Mouse (Mus musculus) hindbrain, embryonic 14.5 days (tissue): ENCODE measurements around the gene Vmp1. TPM values are rescaled to one million over a fixed set of nuclear protein-coding genes. Genes with fewer than 3 reads are reported as not detected.

Experiments
- ATAC-seq: fragments of 200-750 bp; cut with Nextera tagmentation; 2 replicates; pipeline ENCODE4 v1.8.0; 2017; ENCODE audit warnings: moderate number of reproducible peaks, mild to moderate bottlenecking, moderate TSS enrichment, moderate library complexity; ENCODE audit not compliant: low FRiP score
- DNase-seq: peaks from one replicate; pipeline ENCODE4 v3.0.0-alpha.2; 2015; ENCODE audit warnings: low spot score
- H3K27ac ChIP-seq: fragments of 300-500 bp; sonication (generic); 2 replicates; pipeline ENCODE4 v1.5.1; 2014; ENCODE audit warnings: mild to moderate bottlenecking, moderate library complexity
- H3K27me3 ChIP-seq: fragments of 300-500 bp; sonication (generic); 2 replicates; pipeline ENCODE4 v1.6.1; 2014; ENCODE audit warnings: mild to moderate bottlenecking, low read length, mixed read lengths; ENCODE audit not compliant: control insufficient read depth, insufficient read depth
- H3K36me3 ChIP-seq: fragments of 300-500 bp; sonication (generic); replicated peaks from 2 replicates; pipeline ENCODE4 v1.6.1; 2014; ENCODE audit not compliant: control insufficient read depth, insufficient read depth
- H3K4me1 ChIP-seq: fragments of 300-500 bp; sonication (generic); replicated peaks from 2 replicates; pipeline ENCODE4 v1.6.1; 2014; ENCODE audit warnings: antibody characterized with exemption, low read length, mixed read lengths; ENCODE audit not compliant: control insufficient read depth, insufficient read depth
- H3K4me2 ChIP-seq: fragments of 300-500 bp; sonication (generic); replicated peaks from 2 replicates; pipeline ENCODE4 v1.6.1; 2014; ENCODE audit warnings: mild to moderate bottlenecking, moderate library complexity
- H3K4me3 ChIP-seq: fragments of 300-500 bp; sonication (generic); replicated peaks from 2 replicates; pipeline ENCODE4 v1.5.1; 2014; ENCODE audit warnings: mild to moderate bottlenecking, low read length
- H3K9ac ChIP-seq: fragments of 300-500 bp; sonication (generic); 2 replicates; pipeline ENCODE4 v1.6.1; 2014
- H3K9me3 ChIP-seq: fragments of 300-500 bp; sonication (generic); 2 replicates; pipeline ENCODE4 v1.6.1; 2016; ENCODE audit warnings: low read length; ENCODE audit not compliant: control insufficient read depth
- WGBS: fragments of 180-500 bp; shearing (Covaris S2); extraction: QIAGEN DNeasy Blood & Tissue Kit; methylation state at CpG from one replicate; pipeline ENCODE4 v1.1.7; 2014; 5-methylcytosine and 5-hydroxymethylcytosine counted together
- polyA plus RNA-seq: library from polyadenylated mRNA; unstranded; fragments of >200 nt; fragmentation: Nextera tagmentation; extraction: Ambion mirVana; gene quantifications from 2 replicates; pipeline ENCODE4 v1.2.1, GENCODE M21; 2014

Vmp1 gene
- polyA plus RNA-seq, 1 experiment from 2014 or later = 148 TPM

GRCm38 (mm10) chr11:86580319-86581113 lies 103.1 kb downstream of the Vmp1 start:
- no peaks in the 10 kb centered on the region for H3K27me3 ChIP-seq
- 0 out of 2 replicates have a peak, but pooled peaks cover 3% of the 10 kb centered on the region for H3K4me1 ChIP-seq
- H3K27ac ChIP-seq = no peak overlapping the region
- H3K4me3 ChIP-seq = no peak overlapping the region
- H3K4me2 ChIP-seq = no peak overlapping the region
- DNase-seq (no peak), ATAC-seq (no peak)
- H3K36me3 ChIP-seq = peaks cover 7% of the 10 kb centered on the region
- H3K9me3 ChIP-seq = no peaks in the 10 kb centered on the region
- WGBS = 88% methylated on average over 9 of the region's 9 CpGs
- H3K9ac ChIP-seq = no peak overlapping the region

DNA sequence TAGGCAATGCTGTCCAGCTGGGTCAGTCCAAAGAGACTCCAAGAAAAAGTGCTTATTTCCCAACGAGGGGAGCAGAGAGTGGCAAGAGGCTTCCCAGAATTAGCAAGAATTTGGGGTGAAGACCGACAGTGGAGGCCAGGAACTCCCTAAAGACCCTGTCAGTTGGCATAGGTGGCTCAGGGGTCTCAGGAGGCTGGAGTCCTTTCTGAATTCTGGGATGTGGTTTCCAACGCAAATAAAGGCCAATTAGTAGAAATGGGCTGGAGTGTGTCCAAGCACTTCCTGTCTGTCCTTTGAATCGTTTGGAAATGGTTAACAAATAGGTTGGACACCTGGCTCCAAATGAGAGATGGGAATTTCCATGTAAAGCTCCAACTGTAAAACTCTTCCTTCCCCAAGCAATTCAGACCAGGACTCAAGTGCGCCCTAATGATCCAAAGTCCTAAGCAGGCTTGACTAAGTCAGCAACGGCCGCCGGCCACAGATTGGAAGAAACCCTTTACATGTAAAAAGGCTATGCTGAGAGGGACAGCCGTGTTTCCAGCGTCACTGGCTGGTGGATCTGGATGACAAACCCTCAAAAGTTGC lies 103.8 kb downstream of the Vmp1 start:
- H3K9ac ChIP-seq = no peak overlapping the region
- 0 out of 2 replicates have a peak, but pooled peaks cover 3% of the 10 kb centered on the region for H3K4me1 ChIP-seq
- H3K4me3 ChIP-seq = no peak overlapping the region
- H3K36me3 ChIP-seq = peaks cover under 1% of the 10 kb centered on the region
- H3K9me3 ChIP-seq = no peaks in the 10 kb centered on the region
- 80% methylated on average over 10 of the region's 10 CpGs for whole genome bisulfite sequencing
- DNase-seq (no peak), ATAC-seq (no peak)
- no peak overlapping the region for H3K27ac ChIP-seq
- no peaks in the 10 kb centered on the region for H3K27me3 ChIP-seq
- H3K4me2 ChIP-seq = no peak overlapping the region

DNA sequence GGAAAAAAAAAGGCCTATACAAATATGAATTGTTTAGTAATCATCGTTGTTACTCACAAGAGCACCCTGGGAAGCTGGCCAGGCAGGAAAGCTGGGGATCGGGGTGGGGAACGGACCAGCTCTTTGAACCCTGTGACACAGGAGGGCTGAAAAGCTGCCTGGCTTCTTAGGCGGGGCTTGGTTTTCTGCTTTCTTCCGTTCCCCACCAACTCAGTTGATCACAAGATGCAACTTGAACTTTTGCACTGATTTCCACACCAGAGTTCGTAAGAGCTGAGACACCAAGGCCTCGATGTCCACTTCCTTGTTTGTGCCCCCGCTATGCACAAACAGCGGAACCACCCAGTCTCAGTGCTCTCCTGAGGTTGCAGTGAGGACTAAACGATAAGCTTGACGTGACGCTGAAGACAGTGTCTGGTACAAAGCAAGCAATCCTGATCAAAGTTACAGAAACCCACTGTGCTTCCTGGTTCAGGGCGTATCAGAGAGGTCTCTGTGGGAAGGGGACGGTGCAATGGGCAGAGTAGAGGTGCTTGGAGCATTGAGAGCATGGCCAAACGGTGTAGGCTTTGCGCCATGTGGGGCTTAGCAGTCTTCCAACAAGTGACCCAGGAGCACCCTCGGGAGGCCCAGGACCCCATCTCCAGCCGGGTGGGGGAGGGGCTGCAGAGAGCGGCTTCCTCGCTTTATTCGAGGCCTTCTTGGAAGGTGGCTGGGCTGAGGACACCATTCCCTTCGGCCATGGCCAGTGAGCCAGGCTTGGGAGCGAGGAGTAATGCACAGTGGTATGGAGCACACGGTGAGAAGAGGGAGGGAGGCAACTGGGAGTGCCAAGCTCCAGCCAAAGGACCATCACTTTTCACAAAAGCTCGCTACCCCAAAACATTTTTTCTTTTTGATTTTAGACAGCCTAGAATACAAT lies 104.6 kb downstream of the Vmp1 start:
- Histone ChIP-seq H3K4me3 (no peak overlapping the region), H3K4me2 (no peak overlapping the region), H3K36me3 (no peaks in the 10 kb centered on the region; the same call in none of the 2 replicates), H3K9ac (no peak overlapping the region), H3K4me1 (0 out of 2 replicates have a peak, but pooled peaks cover 3% of the 10 kb centered on the region), H3K27me3 (no peaks in the 10 kb centered on the region), H3K27ac (0 out of 2 replicates have a peak overlapping the region, but pooled peaks have one; percentile 18), H3K9me3 (no peaks in the 10 kb centered on the region)
- 78% methylated on average over 25 of the region's 25 CpGs for WGBS
- ATAC-seq (no peak), DNase-seq (no peak)

GRCm38 (mm10) chr11:86578106-86578808 lies 105.4 kb downstream of the Vmp1 start:
- Histone ChIP-seq H3K36me3 (no peaks in the 10 kb centered on the region; the same call in 1 of the 2 replicates), H3K9me3 (no peaks in the 10 kb centered on the region), H3K4me2 (no peak overlapping the region), H3K4me1 (0 out of 2 replicates have a peak, but pooled peaks cover 3% of the 10 kb centered on the region), H3K27me3 (no peaks in the 10 kb centered on the region), H3K4me3 (no peak overlapping the region), H3K27ac (no peak overlapping the region), H3K9ac (no peak overlapping the region)
- DNase-seq = no peak
- 82% methylated on average over 6 of the region's 6 CpGs for WGBS
- ATAC-seq = no peak

DNA sequence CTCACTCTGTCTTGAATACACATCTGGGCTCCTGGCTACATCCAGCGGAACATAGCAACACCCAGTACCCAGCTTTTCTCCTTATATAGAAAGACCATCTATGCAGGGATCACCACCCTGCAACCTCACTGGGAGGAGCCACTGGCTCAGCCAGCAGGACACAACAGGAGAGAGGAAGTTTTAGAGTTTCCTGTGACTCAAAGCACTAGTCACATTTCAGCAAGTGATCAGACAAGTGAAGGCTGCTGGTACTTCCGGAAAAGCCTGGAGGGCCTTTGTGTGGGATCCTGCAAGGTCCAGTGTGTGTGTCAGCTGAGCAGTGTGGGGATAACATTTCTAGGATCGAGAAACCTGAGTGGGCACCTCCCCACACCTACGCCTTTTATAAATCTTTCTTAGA lies 106.4 kb downstream of the Vmp1 start:
- H3K27ac ChIP-seq = no peak overlapping the region
- 0 out of 2 replicates have a peak, but pooled peaks cover 3% of the 10 kb centered on the region for H3K4me1 ChIP-seq
- no peak overlapping the region for H3K4me2 ChIP-seq
- no peak overlapping the region for H3K4me3 ChIP-seq
- no peaks in the 10 kb centered on the region for H3K9me3 ChIP-seq
- H3K27me3 ChIP-seq = no peaks in the 10 kb centered on the region
- no peak overlapping the region for H3K9ac ChIP-seq
- no peaks in the 10 kb centered on the region; the same call in 1 of the 2 replicates for H3K36me3 ChIP-seq
- ATAC-seq (no peak), DNase-seq (no peak)
- WGBS = 84% methylated on average over 4 of the region's 4 CpGs

- Histone ChIP-seq H3K27me3 (no peaks in the 10 kb centered on the region), H3K27ac (no peak overlapping the region), H3K4me1 (0 out of 2 replicates have a peak, but pooled peaks cover 3% of the 10 kb centered on the region), H3K4me3 (no peak overlapping the region), H3K4me2 (no peak overlapping the region), H3K9me3 (no peaks in the 10 kb centered on the region), H3K36me3 (no peaks in the 10 kb centered on the region), H3K9ac (no peak overlapping the region)
- no peak for ATAC-seq
- WGBS = 80% methylated on average over 7 of the region's 7 CpGs
- no peak for DNase-seq
Measured at GRCm38 (mm10) chr11:86575632-86576378, 107.8 kb downstream of the Vmp1 start.

GRCm38 (mm10) chr11:86574408-86574807 lies 109.2 kb downstream of the Vmp1 start:
- DNase-seq (no peak), ATAC-seq (no peak)
- Histone ChIP-seq H3K4me2 (no peak overlapping the region), H3K9ac (no peak overlapping the region), H3K4me1 (0 out of 2 replicates have a peak, but pooled peaks cover 3% of the 10 kb centered on the region), H3K9me3 (no peaks in the 10 kb centered on the region), H3K27me3 (no peaks in the 10 kb centered on the region), H3K27ac (no peak overlapping the region), H3K4me3 (no peak overlapping the region), H3K36me3 (no peaks in the 10 kb centered on the region)
- 78% methylated on average over 2 of the region's 2 CpGs for WGBS

GRCm38 (mm10) chr11:86573646-86574231 lies 109.9 kb downstream of the Vmp1 start:
- ATAC-seq (no peak), DNase-seq (no peak)
- no peak overlapping the region for H3K9ac ChIP-seq
- H3K4me1 ChIP-seq = 0 out of 2 replicates have a peak, but pooled peaks cover 3% of the 10 kb centered on the region
- H3K36me3 ChIP-seq = no peaks in the 10 kb centered on the region
- no peak overlapping the region for H3K27ac ChIP-seq
- no peak overlapping the region for H3K4me2 ChIP-seq
- H3K9me3 ChIP-seq = no peaks in the 10 kb centered on the region
- no peaks in the 10 kb centered on the region for H3K27me3 ChIP-seq
- 95% methylated on average over 6 of the region's 6 CpGs for WGBS
- H3K4me3 ChIP-seq = no peak overlapping the region
